Mouse (Mus musculus): Measurements from ENCODE around the gene Slc12a1. TPM values are rescaled to one million over a fixed set of nuclear protein-coding genes. Genes with fewer than 3 reads are reported as not detected.
"Not testable (repeated sequence)": the region's sequence is repeated elsewhere in the genome, so short reads cannot be mapped to it uniquely, and the experiment has no call there.

The Slc12a1 gene
- under 1 TPM in 1 of 2 experiments, not detected in 1; 0.08 TPM for total RNA-seq (2021)
- long read RNA-seq, experiment 1, result 0 reads
- long read RNA-seq, experiment 2, result 0 reads

GRCm38 (mm10) chr2:125152388-125152787, at the start of gene Slc12a1:
Slc12a1 (plus strand) TSS chr2:125152505.
- no peak for DNase-seq (ENCODE audit: low spot score in 2 of 2)
- TF ChIP-seq CTCF (conservative IDR thresholded peaks at IDR 0.05), result no peak
- Histone ChIP-seq H3K4me3 (no peak within 1 kb of the TSS), H3K27ac (no peak within 1 kb of the TSS)

- not testable (repeated sequence) for H3K27ac ChIP-seq; H3K4me3 ChIP-seq; DNase-seq (ENCODE audit: low spot score in 2 of 2)
Observed at GRCm38 (mm10) chr2:125104491-125104890, 47.8 kb upstream of the Slc12a1 start.

GRCm38 (mm10) chr2:125106536-125106935, 45.8 kb upstream of the Slc12a1 start:
- not testable (repeated sequence) for H3K27ac ChIP-seq; H3K4me3 ChIP-seq; DNase-seq (ENCODE audit: low spot score in 2 of 2)

DNA sequence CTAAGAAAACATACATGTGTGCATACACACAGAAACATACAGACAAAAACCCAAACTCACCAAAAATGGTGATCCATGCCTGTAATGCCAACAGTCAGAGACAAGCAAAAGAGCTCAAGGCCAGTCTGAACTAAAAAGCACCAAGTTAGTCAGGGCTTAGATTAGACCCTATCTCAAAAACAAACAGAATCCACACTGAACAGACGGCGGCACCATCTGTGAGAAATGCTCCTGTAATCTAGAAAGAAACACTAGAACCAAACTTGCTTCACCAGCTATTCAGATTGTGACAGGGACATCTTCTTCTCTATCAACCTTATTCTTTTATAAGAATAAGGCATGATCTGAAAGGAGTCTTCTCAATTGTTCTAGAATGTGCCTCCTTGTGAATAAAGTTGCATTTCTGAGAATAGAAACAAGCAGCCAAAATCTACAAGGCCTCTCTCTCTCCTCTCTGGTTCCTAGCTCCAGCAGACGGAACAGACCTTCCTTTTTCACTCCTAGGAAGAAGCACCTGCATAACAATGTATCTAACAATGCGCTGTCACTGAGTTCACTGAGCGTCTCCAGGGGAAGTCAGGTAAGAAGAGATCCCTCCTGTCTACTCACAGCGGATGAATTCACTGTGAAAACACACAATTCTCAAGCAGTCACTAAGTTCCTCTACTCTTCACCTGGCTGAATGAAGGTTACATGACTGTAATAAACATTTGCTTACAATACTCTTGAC, 32.8 kb upstream of the Slc12a1 start:
- Histone ChIP-seq H3K4me3 (no peak overlapping the region), H3K27ac (peak overlapping the region; percentile 36)
- peak; percentile 42 to 52 for DNase-seq (ENCODE audit: low spot score in 2 of 2)
- TF ChIP-seq CTCF (conservative IDR thresholded peaks at IDR 0.05), result no peak

GRCm38 (mm10) chr2:125122288-125122623, 30.0 kb upstream of the Slc12a1 start:
- no peak for TF ChIP-seq CTCF (conservative IDR thresholded peaks at IDR 0.05)
- H3K27ac ChIP-seq, result peak overlapping the region; percentile 96

GRCm38 (mm10) chr2:125122624-125123476, 29.5 kb upstream of the Slc12a1 start:
- H3K4me3 ChIP-seq, result peak overlapping the region; percentile 70
- peak overlapping the region; percentile 96 for H3K27ac ChIP-seq
- TF ChIP-seq CTCF (conservative IDR thresholded peaks at IDR 0.05), result no peak
- peak in 1 of 2 experiments; percentile 66 for DNase-seq (ENCODE audit: low spot score in 2 of 2)

More at GRCm38 (mm10) chr2:125122288-125122623, 30.0 kb upstream of the Slc12a1 start:
- peak overlapping the region; percentile 70 for H3K4me3 ChIP-seq
- no peak for DNase-seq (ENCODE audit: low spot score in 2 of 2)

GRCm38 (mm10) chr2:125123477-125123852, 28.8 kb upstream of the Slc12a1 start, which contains the start of gene Myef2:
Myef2 (minus strand) TSS chr2:125123661.
- H3K27ac ChIP-seq, result peak within 1 kb of the TSS; percentile 96
- no peak for TF ChIP-seq CTCF (conservative IDR thresholded peaks at IDR 0.05)
- H3K4me3 ChIP-seq, result peak within 1 kb of the TSS; percentile 70
- DNase-seq (ENCODE audit: low spot score in 2 of 2), result peak; percentile 54 to 82

DNA sequence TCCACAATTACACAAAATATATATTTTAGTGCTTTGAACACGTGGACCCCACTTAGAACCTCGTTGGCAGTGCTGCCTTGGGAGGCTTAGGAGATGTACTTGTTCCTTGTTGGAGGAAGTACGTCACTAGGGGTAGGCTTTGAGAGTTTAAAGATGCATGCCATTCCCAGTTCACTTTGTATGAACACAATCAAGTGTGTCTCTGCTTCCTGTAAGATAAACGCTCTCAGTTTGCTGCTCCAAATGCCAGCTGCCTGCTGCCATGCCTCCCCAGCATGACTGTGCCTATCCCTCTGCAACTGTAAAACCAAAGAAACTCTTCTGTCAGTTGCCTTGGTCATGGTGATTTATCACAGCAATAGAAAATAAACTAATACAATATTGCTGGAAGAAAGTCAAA, 26.5 kb upstream of the Slc12a1 start:
- no peak for DNase-seq (ENCODE audit: low spot score in 2 of 2)
- Histone ChIP-seq H3K4me3 (no peak overlapping the region), H3K27ac (no peak overlapping the region)
- TF ChIP-seq CTCF (conservative IDR thresholded peaks at IDR 0.05), result no peak

- no peak for DNase-seq (ENCODE audit: low spot score in 2 of 2)
- TF ChIP-seq CTCF (conservative IDR thresholded peaks at IDR 0.05), result no peak
- Histone ChIP-seq H3K27ac (no peak overlapping the region), H3K4me3 (no peak overlapping the region)
Observed at GRCm38 (mm10) chr2:125126792-125127191, 25.5 kb upstream of the Slc12a1 start.

DNA sequence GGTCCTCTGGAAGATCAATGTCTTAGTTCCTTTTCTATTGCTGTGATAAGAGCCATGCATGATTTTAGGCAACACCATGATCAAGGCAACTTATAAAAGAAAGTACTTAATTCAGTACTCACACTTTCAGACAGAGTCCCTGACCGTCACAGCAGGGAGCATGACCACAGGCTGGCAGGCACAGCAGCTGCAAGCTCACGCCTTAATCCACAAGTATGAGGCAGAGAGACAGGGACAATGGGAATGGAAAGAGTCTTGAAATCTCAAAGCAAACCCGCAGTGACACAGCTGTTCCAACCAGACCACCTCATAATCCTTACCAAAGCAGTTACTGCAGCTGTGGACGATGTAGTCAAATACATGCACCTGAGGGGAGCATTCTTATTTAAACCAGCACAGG, 18.2 kb upstream of the Slc12a1 start:
- no peak for DNase-seq (ENCODE audit: low spot score in 2 of 2)
- Histone ChIP-seq H3K4me3 (no peak overlapping the region), H3K27ac (no peak overlapping the region)
- no peak for TF ChIP-seq CTCF (conservative IDR thresholded peaks at IDR 0.05)

- no peak for TF ChIP-seq CTCF (conservative IDR thresholded peaks at IDR 0.05)
- DNase-seq (ENCODE audit: low spot score in 2 of 2), result peak; percentile 49 to 52
- peak within 1 kb of the TSS; percentile 65 for H3K4me3 ChIP-seq
- H3K27ac ChIP-seq, result peak within 1 kb of the TSS; percentile 90
Observed at GRCm38 (mm10) chr2:125135903-125136811, 16.1 kb upstream of the Slc12a1 start, which contains the start of gene Ctxn2. Ctxn2 (plus strand) TSS chr2:125136692.

GRCm38 (mm10) chr2:125136846-125137245, 15.5 kb upstream of the Slc12a1 start:
- H3K4me3 ChIP-seq, result peak overlapping the region; percentile 65
- no peak for DNase-seq (ENCODE audit: low spot score in 2 of 2)
- peak overlapping the region; percentile 90 for H3K27ac ChIP-seq
- TF ChIP-seq CTCF (conservative IDR thresholded peaks at IDR 0.05), result no peak
